Mouse (Mus musculus): ENCODE data around the gene Smim5. TPM values are rescaled to one million over a fixed set of nuclear protein-coding genes. Genes with fewer than 3 reads are reported as not detected.

Gene Smim5
- polyA plus RNA-seq, 1 experiment, result 49.4 TPM

DNA sequence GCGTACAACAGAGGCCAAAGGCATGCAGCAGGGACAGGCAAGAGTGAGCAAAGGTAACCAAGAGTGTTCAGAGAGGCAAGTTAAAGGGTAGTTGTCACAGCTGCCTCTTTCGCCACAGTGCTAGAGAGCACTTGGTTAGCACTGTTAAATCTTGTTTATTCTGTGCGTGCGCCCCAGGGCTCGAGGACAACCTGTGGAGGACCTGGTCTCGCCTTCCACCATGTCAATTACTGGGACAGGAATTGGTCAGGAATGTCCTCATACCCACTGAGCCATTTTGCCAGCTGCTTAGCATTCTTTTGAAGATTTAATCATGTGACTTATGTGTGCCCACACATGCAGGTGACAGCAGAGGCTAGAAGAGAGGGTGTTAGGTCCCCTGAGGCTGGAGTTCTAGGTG, 10.6 kb upstream of the Smim5 start:
- no peak overlapping the region for H3ac ChIP-seq (ENCODE audit: control insufficient read depth, insufficient read length)
- H3K4me3 ChIP-seq, result no peak overlapping the region
- no peak overlapping the region for H3K4me2 ChIP-seq (ENCODE audit: low read depth)
- no peaks in the 10 kb centered on the region for H3K79me2 ChIP-seq (ENCODE audit: control insufficient read depth, insufficient read depth)
- H3K27me3 ChIP-seq (ENCODE audit: control insufficient read depth, insufficient read depth, insufficient read length), result peaks cover 39% of the 10 kb centered on the region
- H3K36me3 ChIP-seq (ENCODE audit: control insufficient read depth, insufficient read depth), result no peaks in the 10 kb centered on the region
- TF ChIP-seq SRF (IDR thresholded peaks at IDR 0.05; ENCODE audit: control insufficient read depth, insufficient read length, low read depth) (no peak), CEBPB (IDR thresholded peaks at IDR 0.05; ENCODE audit: insufficient read depth, poor library complexity, severe bottlenecking) (no peak), TCF12 (IDR thresholded peaks at IDR 0.05; ENCODE audit: insufficient read depth, poor library complexity, severe bottlenecking) (no peak), MYOG (IDR thresholded peaks at IDR 0.05; ENCODE audit: control insufficient read depth in 1 of 3, insufficient read depth in 1 of 3, insufficient read length in 2 of 3, low read depth in 2 of 3) (no peak), TCF3 (IDR thresholded peaks at IDR 0.05; ENCODE audit: insufficient read length, low read depth) (no peak), POLR2A (IDR thresholded peaks at IDR 0.05; ENCODE audit: insufficient read length, low read depth) (no peak), REST (IDR thresholded peaks at IDR 0.05; ENCODE audit: insufficient read depth, insufficient read length) (no peak), MAX (IDR thresholded peaks at IDR 0.05; ENCODE audit: low read depth) (no peak), POLR2AphosphoS2 (IDR thresholded peaks at IDR 0.05; ENCODE audit: insufficient read length, low read depth) (no peak), E2F4 (IDR thresholded peaks at IDR 0.05; ENCODE audit: insufficient read depth) (no peak), MYOD1 (IDR thresholded peaks at IDR 0.05; ENCODE audit: control insufficient read depth in 1 of 3, insufficient read length in 2 of 3, low read depth in 2 of 3) (no peak), USF1 (IDR thresholded peaks at IDR 0.05; ENCODE audit: low read depth) (no peak)

DNA sequence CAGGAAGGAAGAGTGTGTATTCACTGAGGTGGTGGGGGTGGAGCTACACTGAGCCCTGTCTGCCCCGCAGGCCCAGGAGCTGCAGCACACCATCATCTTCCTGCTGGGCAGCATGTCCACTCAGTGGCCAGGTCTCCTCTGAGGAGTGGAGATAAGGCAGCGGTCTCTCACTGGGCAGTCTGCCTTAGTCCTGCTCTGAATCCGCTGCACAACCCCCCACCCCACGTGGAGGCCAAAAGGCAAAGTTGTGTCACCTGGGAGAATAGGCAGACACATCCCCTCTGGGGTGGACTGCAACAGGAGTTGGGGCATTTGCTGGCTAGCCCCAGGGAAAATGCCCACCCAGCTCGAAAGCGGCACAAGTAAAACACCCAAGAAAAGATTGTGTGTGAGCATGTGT, 7.6 kb upstream of the Smim5 start:
- TF ChIP-seq SRF (IDR thresholded peaks at IDR 0.05; ENCODE audit: control insufficient read depth, insufficient read length, low read depth) (no peak), MAX (IDR thresholded peaks at IDR 0.05; ENCODE audit: low read depth) (no peak), MYOD1 (IDR thresholded peaks at IDR 0.05; ENCODE audit: control insufficient read depth in 1 of 3, insufficient read length in 2 of 3, low read depth in 2 of 3) (no peak), USF1 (IDR thresholded peaks at IDR 0.05; ENCODE audit: low read depth) (no peak), CEBPB (IDR thresholded peaks at IDR 0.05; ENCODE audit: insufficient read depth, poor library complexity, severe bottlenecking) (no peak), E2F4 (IDR thresholded peaks at IDR 0.05; ENCODE audit: insufficient read depth) (no peak), TCF12 (IDR thresholded peaks at IDR 0.05; ENCODE audit: insufficient read depth, poor library complexity, severe bottlenecking) (no peak), TCF3 (IDR thresholded peaks at IDR 0.05; ENCODE audit: insufficient read length, low read depth) (no peak), MYOG (IDR thresholded peaks at IDR 0.05; ENCODE audit: control insufficient read depth in 1 of 3, insufficient read depth in 1 of 3, insufficient read length in 2 of 3, low read depth in 2 of 3) (no peak), REST (IDR thresholded peaks at IDR 0.05; ENCODE audit: insufficient read depth, insufficient read length) (no peak), POLR2AphosphoS2 (IDR thresholded peaks at IDR 0.05; ENCODE audit: insufficient read length, low read depth) (no peak), POLR2A (IDR thresholded peaks at IDR 0.05; ENCODE audit: insufficient read length, low read depth) (no peak)
- no peak overlapping the region for H3K4me2 ChIP-seq (ENCODE audit: low read depth)
- H3K79me2 ChIP-seq (ENCODE audit: control insufficient read depth, insufficient read depth), result no peaks in the 10 kb centered on the region
- H3K4me3 ChIP-seq, result no peak overlapping the region
- H3ac ChIP-seq (ENCODE audit: control insufficient read depth, insufficient read length), result no peak overlapping the region
- H3K27me3 ChIP-seq (ENCODE audit: control insufficient read depth, insufficient read depth, insufficient read length), result peaks cover 12% of the 10 kb centered on the region
- no peaks in the 10 kb centered on the region for H3K36me3 ChIP-seq (ENCODE audit: control insufficient read depth, insufficient read depth)

DNA sequence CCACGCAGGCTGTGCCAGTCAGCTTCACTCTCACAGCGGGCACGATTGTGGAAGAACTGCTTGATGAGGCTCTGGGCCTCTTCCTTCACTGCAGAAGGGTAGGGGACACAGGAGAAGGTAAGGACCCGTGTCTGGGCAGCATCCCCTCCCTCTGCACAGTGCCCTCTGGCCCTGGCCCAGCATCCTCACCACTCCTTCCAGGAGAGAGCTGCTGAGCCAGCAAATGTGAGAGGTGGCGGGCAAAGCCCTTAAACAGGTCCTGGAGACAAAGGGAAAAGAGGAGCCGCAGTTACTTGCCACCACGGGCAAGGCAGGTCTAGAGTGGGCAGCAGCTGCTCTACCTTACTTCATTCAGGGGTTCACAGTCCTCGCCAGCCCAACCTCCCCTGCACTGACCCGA, 6.7 kb upstream of the Smim5 start:
- no peak for TF ChIP-seq POLR2AphosphoS2 (IDR thresholded peaks at IDR 0.05; ENCODE audit: insufficient read length, low read depth)
- TF ChIP-seq MYOG (IDR thresholded peaks at IDR 0.05; ENCODE audit: control insufficient read depth in 1 of 3, insufficient read depth in 1 of 3, insufficient read length in 2 of 3, low read depth in 2 of 3), result no peak
- TF ChIP-seq CEBPB (IDR thresholded peaks at IDR 0.05; ENCODE audit: insufficient read depth, poor library complexity, severe bottlenecking), result no peak
- TF ChIP-seq SRF (IDR thresholded peaks at IDR 0.05; ENCODE audit: control insufficient read depth, insufficient read length, low read depth), result no peak
- no peak for TF ChIP-seq REST (IDR thresholded peaks at IDR 0.05; ENCODE audit: insufficient read depth, insufficient read length)
- TF ChIP-seq MAX (IDR thresholded peaks at IDR 0.05; ENCODE audit: low read depth), result no peak
- no peak for TF ChIP-seq TCF12 (IDR thresholded peaks at IDR 0.05; ENCODE audit: insufficient read depth, poor library complexity, severe bottlenecking)
- no peak overlapping the region for H3K4me3 ChIP-seq
- H3K79me2 ChIP-seq (ENCODE audit: control insufficient read depth, insufficient read depth), result no peaks in the 10 kb centered on the region
- H3K4me2 ChIP-seq (ENCODE audit: low read depth), result no peak overlapping the region
- no peaks in the 10 kb centered on the region for H3K36me3 ChIP-seq (ENCODE audit: control insufficient read depth, insufficient read depth)
- H3K27me3 ChIP-seq (ENCODE audit: control insufficient read depth, insufficient read depth, insufficient read length), result peaks cover 10% of the 10 kb centered on the region
- no peak overlapping the region for H3ac ChIP-seq (ENCODE audit: control insufficient read depth, insufficient read length)

GRCm38 (mm10) chr11:115894755-115895520, 4.8 kb upstream of the Smim5 start:
- Histone ChIP-seq H3K4me3 (no peak overlapping the region), H3K79me2 (ENCODE audit: control insufficient read depth, insufficient read depth) (no peaks in the 10 kb centered on the region), H3K27me3 (ENCODE audit: control insufficient read depth, insufficient read depth, insufficient read length) (peaks cover 5% of the 10 kb centered on the region), H3ac (ENCODE audit: control insufficient read depth, insufficient read length) (no peak overlapping the region), H3K4me2 (ENCODE audit: low read depth) (no peak overlapping the region), H3K36me3 (ENCODE audit: control insufficient read depth, insufficient read depth) (no peaks in the 10 kb centered on the region)
- TF ChIP-seq CEBPB (IDR thresholded peaks at IDR 0.05; ENCODE audit: insufficient read depth, poor library complexity, severe bottlenecking), result no peak
- TF ChIP-seq REST (IDR thresholded peaks at IDR 0.05; ENCODE audit: insufficient read depth, insufficient read length), result no peak
- no peak for TF ChIP-seq POLR2AphosphoS2 (IDR thresholded peaks at IDR 0.05; ENCODE audit: insufficient read length, low read depth)
- no peak for TF ChIP-seq MAX (IDR thresholded peaks at IDR 0.05; ENCODE audit: low read depth)
- TF ChIP-seq MYOD1 (IDR thresholded peaks at IDR 0.05; ENCODE audit: control insufficient read depth in 1 of 3, insufficient read length in 2 of 3, low read depth in 2 of 3), result no peak
- no peak for TF ChIP-seq E2F4 (IDR thresholded peaks at IDR 0.05; ENCODE audit: insufficient read depth)
- TF ChIP-seq MYOG (IDR thresholded peaks at IDR 0.05; ENCODE audit: control insufficient read depth in 1 of 3, insufficient read depth in 1 of 3, insufficient read length in 2 of 3, low read depth in 2 of 3), result no peak
- no peak for TF ChIP-seq SRF (IDR thresholded peaks at IDR 0.05; ENCODE audit: control insufficient read depth, insufficient read length, low read depth)
- no peak for TF ChIP-seq USF1 (IDR thresholded peaks at IDR 0.05; ENCODE audit: low read depth)
- no peak for TF ChIP-seq TCF12 (IDR thresholded peaks at IDR 0.05; ENCODE audit: insufficient read depth, poor library complexity, severe bottlenecking)
